Mouse (Mus musculus) forebrain, embryonic 10.5 days (tissue): ENCODE measurements around the gene Herc6. TPM values are rescaled to one million over a fixed set of nuclear protein-coding genes. Genes with fewer than 3 reads are reported as not detected.

Source experiments
- DNase-seq: peaks from one replicate; pipeline ENCODE4 v3.0.0-alpha.2; 2017; ENCODE audit warnings: low spot score; ENCODE audit errors: extremely low spot score
- H3K27ac ChIP-seq: fragments of 300-500 bp; sonication (generic); 2 replicates; pipeline ENCODE4 v1.5.1; 2016; ENCODE audit warnings: mild to moderate bottlenecking
- H3K27me3 ChIP-seq: fragments of 300-500 bp; sonication (generic); 2 replicates; pipeline ENCODE4 v1.6.1; 2016; ENCODE audit warnings: mild to moderate bottlenecking; ENCODE audit not compliant: poor library complexity, severe bottlenecking
- H3K36me3 ChIP-seq: fragments of 300-500 bp; sonication (generic); replicated peaks from 2 replicates; pipeline ENCODE4 v1.6.1; 2016; ENCODE audit warnings: mild to moderate bottlenecking, moderate library complexity
- H3K4me1 ChIP-seq: fragments of 300-500 bp; sonication (generic); 2 replicates; pipeline ENCODE4 v1.6.1; 2016
- H3K4me3 ChIP-seq: fragments of 300-500 bp; sonication (generic); 2 replicates; pipeline ENCODE4 v1.5.1; 2016; ENCODE audit warnings: mild to moderate bottlenecking, moderate library complexity
- H3K9me3 ChIP-seq: fragments of 300-500 bp; sonication (generic); 2 replicates; pipeline ENCODE4 v1.6.1; 2016; ENCODE audit warnings: mild to moderate bottlenecking, moderate library complexity
- WGBS: fragments of 180-500 bp; shearing (Covaris S2); methylation state at CpG from one replicate; pipeline ENCODE4 v1.1.7; 2016; 5-methylcytosine and 5-hydroxymethylcytosine counted together
- polyA plus RNA-seq: library from polyadenylated mRNA; unstranded; fragments of >200 nt; fragmentation: Nextera tagmentation; extraction: Ambion mirVana; gene quantifications from 2 replicates; pipeline ENCODE4 v1.2.1, GENCODE M21; 2016

Herc6 gene
- polyA plus RNA-seq, 1 experiment from 2014 or later, result 3.8 TPM

GRCm38 (mm10) chr6:57609631-57610030 lies 28.8 kb downstream of the Herc6 start:
- DNase-seq, result no peak
- Histone ChIP-seq H3K27me3 (no peaks in the 10 kb centered on the region), H3K36me3 (no peaks in the 10 kb centered on the region), H3K9me3 (no peaks in the 10 kb centered on the region), H3K27ac (no peak overlapping the region), H3K4me1 (no peaks in the 10 kb centered on the region), H3K4me3 (no peak overlapping the region)
- WGBS, result 62% methylated on average over 2 of the region's 2 CpGs

- Histone ChIP-seq H3K36me3 (no peaks in the 10 kb centered on the region), H3K4me1 (no peaks in the 10 kb centered on the region), H3K27ac (no peak overlapping the region), H3K9me3 (no peaks in the 10 kb centered on the region), H3K27me3 (no peaks in the 10 kb centered on the region), H3K4me3 (no peak overlapping the region)
- no peak for DNase-seq
- WGBS, result 95% methylated on average over 2 of the region's 2 CpGs
Observed at GRCm38 (mm10) chr6:57615788-57616187, 35.0 kb downstream of the Herc6 start.

GRCm38 (mm10) chr6:57639531-57639930 lies 58.7 kb downstream of the Herc6 start:
- WGBS, result 36% methylated on average over 1 of the region's 1 CpGs
- DNase-seq, result no peak
- H3K27me3 ChIP-seq, result no peaks in the 10 kb centered on the region
- no peak overlapping the region for H3K27ac ChIP-seq
- no peaks in the 10 kb centered on the region for H3K9me3 ChIP-seq
- no peak overlapping the region for H3K4me3 ChIP-seq
- no peaks in the 10 kb centered on the region for H3K4me1 ChIP-seq
- no peaks in the 10 kb centered on the region for H3K36me3 ChIP-seq

GRCm38 (mm10) chr6:57641789-57642188 lies 61.0 kb downstream of the Herc6 start:
- H3K9me3 ChIP-seq, result no peaks in the 10 kb centered on the region
- H3K27me3 ChIP-seq, result no peaks in the 10 kb centered on the region
- H3K4me3 ChIP-seq, result no peak overlapping the region
- DNase-seq, result no peak
- H3K36me3 ChIP-seq, result no peaks in the 10 kb centered on the region
- no peak overlapping the region for H3K27ac ChIP-seq
- H3K4me1 ChIP-seq, result no peaks in the 10 kb centered on the region
- WGBS, result 91% methylated on average over 4 of the region's 4 CpGs

GRCm38 (mm10) chr6:57647256-57647655 lies 66.5 kb downstream of the Herc6 start:
- Histone ChIP-seq H3K9me3 (no peaks in the 10 kb centered on the region), H3K36me3 (no peaks in the 10 kb centered on the region), H3K4me3 (no peak overlapping the region), H3K27ac (no peak overlapping the region), H3K4me1 (no peaks in the 10 kb centered on the region), H3K27me3 (no peaks in the 10 kb centered on the region)
- 63% methylated on average over 1 of the region's 1 CpGs for WGBS
- DNase-seq, result no peak

- H3K4me3 ChIP-seq, result no peak overlapping the region
- no peaks in the 10 kb centered on the region for H3K9me3 ChIP-seq
- H3K27ac ChIP-seq, result no peak overlapping the region
- 90% methylated on average over 4 of the region's 4 CpGs for WGBS
- H3K4me1 ChIP-seq, result no peaks in the 10 kb centered on the region
- H3K36me3 ChIP-seq, result no peaks in the 10 kb centered on the region
- no peak for DNase-seq
- H3K27me3 ChIP-seq, result no peaks in the 10 kb centered on the region
Observed at GRCm38 (mm10) chr6:57661295-57661694, 80.5 kb downstream of the Herc6 start.

GRCm38 (mm10) chr6:57684156-57684555 lies 103.4 kb downstream of the Herc6 start:
- no peaks in the 10 kb centered on the region for H3K4me1 ChIP-seq
- H3K4me3 ChIP-seq, result no peak overlapping the region
- H3K36me3 ChIP-seq, result peaks cover 59% of the 10 kb centered on the region
- no peak overlapping the region for H3K27ac ChIP-seq
- no peaks in the 10 kb centered on the region for H3K27me3 ChIP-seq
- DNase-seq, result no peak
- peaks cover 17% of the 10 kb centered on the region for H3K9me3 ChIP-seq
- 93% methylated on average over 1 of the region's 1 CpGs for WGBS

GRCm38 (mm10) chr6:57691467-57692261 lies 110.9 kb downstream of the Herc6 start, which contains the start of gene Pyurf:
Gene Pyurf (minus strand): TSS chr6:57692078.
- Histone ChIP-seq H3K27ac (peak within 1 kb of the TSS; percentile 96), H3K36me3 (peaks cover 34% of the 10 kb centered on the region), H3K4me1 (peaks cover 18% of the 10 kb centered on the region), H3K27me3 (no peaks in the 10 kb centered on the region; the same call in 1 of the 2 replicates), H3K4me3 (peak within 1 kb of the TSS; percentile 77), H3K9me3 (peaks cover 5% of the 10 kb centered on the region; the same call in 1 of the 2 replicates)
- peak; percentile 88 for DNase-seq
- under 1% methylated on average over 52 of the region's 52 CpGs for WGBS

- 92% methylated on average over 3 of the region's 3 CpGs for WGBS
- Histone ChIP-seq H3K27ac (no peak overlapping the region), H3K4me3 (no peak overlapping the region), H3K27me3 (no peaks in the 10 kb centered on the region; the same call in 1 of the 2 replicates), H3K9me3 (peaks cover 5% of the 10 kb centered on the region; the same call in 1 of the 2 replicates), H3K4me1 (peaks cover 18% of the 10 kb centered on the region), H3K36me3 (peaks cover 20% of the 10 kb centered on the region)
- DNase-seq, result no peak
Observed at GRCm38 (mm10) chr6:57693116-57693515, 112.3 kb downstream of the Herc6 start.

GRCm38 (mm10) chr6:57701686-57702085 lies 120.9 kb downstream of the Herc6 start:
- H3K27ac ChIP-seq, result peak overlapping the region; percentile 99; the same call in 1 of the 2 replicates

GRCm38 (mm10) chr6:57702376-57702742 lies 121.6 kb downstream of the Herc6 start, which contains the start of gene Lancl2:
Gene Lancl2 (plus strand): TSS chr6:57702540.
- Histone ChIP-seq H3K4me1 (peaks cover 19% of the 10 kb centered on the region), H3K27me3 (no peaks in the 10 kb centered on the region), H3K4me3 (peak within 1 kb of the TSS; percentile 76), H3K27ac (peak within 1 kb of the TSS; percentile 99), H3K9me3 (no peaks in the 10 kb centered on the region), H3K36me3 (no peaks in the 10 kb centered on the region)
- no peak for DNase-seq
- under 1% methylated on average over 10 of the region's 10 CpGs for WGBS

More at GRCm38 (mm10) chr6:57701686-57702085, 120.9 kb downstream of the Herc6 start:
- peaks cover 19% of the 10 kb centered on the region for H3K4me1 ChIP-seq
- H3K36me3 ChIP-seq, result no peaks in the 10 kb centered on the region
- no peaks in the 10 kb centered on the region for H3K9me3 ChIP-seq
- WGBS, result 62% methylated on average over 4 of the region's 4 CpGs
- peak overlapping the region; percentile 76 for H3K4me3 ChIP-seq
- H3K27me3 ChIP-seq, result no peaks in the 10 kb centered on the region
- no peak for DNase-seq

- Histone ChIP-seq H3K27ac (peak overlapping the region; percentile 99), H3K9me3 (no peaks in the 10 kb centered on the region), H3K4me3 (peak overlapping the region; percentile 76), H3K27me3 (no peaks in the 10 kb centered on the region), H3K4me1 (peaks cover 19% of the 10 kb centered on the region), H3K36me3 (no peaks in the 10 kb centered on the region)
- under 1% methylated on average over 53 of the region's 59 CpGs for WGBS
- peak; percentile 92 for DNase-seq
Observed at GRCm38 (mm10) chr6:57702743-57703499, 122.1 kb downstream of the Herc6 start.

GRCm38 (mm10) chr6:57703703-57704102 lies 122.9 kb downstream of the Herc6 start:
- Histone ChIP-seq H3K36me3 (no peaks in the 10 kb centered on the region), H3K4me3 (peak overlapping the region; percentile 76), H3K4me1 (peaks cover 19% of the 10 kb centered on the region), H3K9me3 (no peaks in the 10 kb centered on the region), H3K27me3 (no peaks in the 10 kb centered on the region), H3K27ac (peak overlapping the region; percentile 99)
- no peak for DNase-seq
- WGBS, result 44% methylated on average over 2 of the region's 2 CpGs
